Mouse (Mus musculus) liver (tissue): ENCODE measurements around the gene Rpl12.
"Not testable (repeated sequence)": the region's sequence is repeated elsewhere in the genome, so short reads cannot be mapped to it uniquely, and the experiment has no call there.

Source experiments
- DNase-seq: peaks from one replicate; pipeline ENCODE4 v3.0.0-alpha.2; 2020; ENCODE audit warnings: mixed read lengths

Rpl12 gene

GRCm38 (mm10) chr2:32983617-32984016 is 22.3 kb downstream of the Rpl12 start:
- no peak for DNase-seq

DNA sequence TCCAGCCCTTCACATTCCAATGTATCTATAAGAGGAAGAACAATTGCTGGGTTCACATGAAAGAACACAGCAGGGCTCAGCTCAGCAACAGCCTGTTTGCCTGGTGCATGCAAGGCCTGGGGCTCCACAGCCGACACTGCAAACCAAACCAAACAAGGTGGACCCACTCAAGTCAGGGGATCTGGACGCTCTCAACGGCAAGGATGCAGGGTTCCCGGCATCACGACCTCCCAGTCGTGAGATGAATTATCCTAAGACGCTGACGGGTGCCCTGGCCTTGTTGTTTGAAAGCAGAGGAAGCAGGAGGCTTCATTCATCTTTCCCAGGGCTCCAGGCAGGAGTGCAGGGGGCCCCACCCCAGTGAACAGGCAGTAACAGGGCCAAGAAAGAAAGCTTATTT is 24.5 kb downstream of the Rpl12 start:
- no peak for DNase-seq

- DNase-seq = no peak
Measured at GRCm38 (mm10) chr2:32989376-32989775, 28.0 kb downstream of the Rpl12 start.

DNA sequence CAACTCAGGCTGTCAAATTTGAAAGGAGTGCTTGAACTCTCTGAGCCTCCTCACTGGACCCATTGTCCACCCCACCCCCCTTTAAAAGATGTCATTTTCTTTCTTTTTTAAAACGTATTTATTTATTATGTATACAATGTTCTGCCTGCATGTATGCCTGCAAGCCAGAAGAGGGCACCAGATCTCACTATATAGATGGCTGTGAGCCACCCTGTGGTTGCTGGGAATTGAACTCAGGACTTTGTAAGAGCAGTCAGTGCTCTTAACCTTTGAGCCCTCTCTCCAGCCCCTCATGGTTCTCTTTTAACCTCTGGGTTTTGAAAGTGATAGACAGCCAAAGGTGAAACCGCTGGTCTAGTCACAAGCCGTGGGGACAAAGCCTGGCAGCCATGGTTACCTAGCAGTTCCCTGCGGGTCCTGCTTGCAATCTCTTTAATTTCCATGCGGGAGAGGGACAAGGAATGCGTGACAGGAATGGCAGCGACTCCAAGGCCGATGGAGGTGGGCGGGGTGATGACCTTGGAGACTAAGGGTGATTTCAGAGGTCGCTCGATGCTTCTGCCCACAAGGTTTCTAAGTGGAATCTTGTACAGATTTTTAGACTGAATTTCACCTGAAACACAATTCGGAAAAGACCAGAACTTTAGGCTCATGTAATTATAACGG is 28.9 kb downstream of the Rpl12 start:
- no peak for DNase-seq

DNA sequence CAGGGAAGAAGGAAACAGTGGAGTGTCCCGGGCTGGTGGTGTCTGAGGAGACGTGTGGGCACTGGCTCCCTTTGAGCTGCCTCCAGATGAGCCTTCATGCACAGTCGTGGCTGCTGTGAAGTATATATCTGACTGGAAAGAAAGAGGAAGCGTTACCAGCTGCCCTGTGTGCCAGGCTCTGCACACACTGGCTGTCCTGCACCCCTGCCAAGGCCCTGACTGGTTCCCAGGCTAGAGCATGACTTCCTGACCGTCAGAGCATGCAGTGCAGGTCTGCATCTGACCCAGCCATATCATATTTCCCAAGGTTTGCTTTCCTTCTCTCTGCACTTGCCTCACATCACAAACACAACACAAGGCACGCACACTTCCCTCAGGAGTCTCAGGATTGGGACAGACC is 30.8 kb downstream of the Rpl12 start:
- no peak for DNase-seq

DNA sequence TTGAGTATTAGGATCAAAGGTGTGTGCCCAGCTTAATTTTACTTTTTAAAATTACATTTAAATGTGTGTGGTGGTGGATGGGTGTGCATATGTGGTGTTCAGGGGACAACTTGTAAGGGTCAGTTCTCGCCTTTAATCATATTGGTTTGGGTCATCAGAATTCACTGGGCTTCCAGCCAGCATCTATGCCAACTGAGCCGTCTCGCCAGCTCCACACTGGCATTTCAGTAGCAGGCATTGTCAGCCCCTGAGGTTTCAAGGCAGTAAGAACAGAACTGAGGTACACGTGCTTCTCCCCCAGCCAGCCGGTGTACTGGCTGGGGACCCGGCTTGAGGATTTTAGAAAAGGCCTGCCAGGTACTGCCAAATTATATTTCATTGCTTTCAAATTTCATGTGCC is 35.7 kb downstream of the Rpl12 start:
- DNase-seq = no peak

- DNase-seq = no peak
Measured at GRCm38 (mm10) chr2:32997792-32998191, 36.4 kb downstream of the Rpl12 start.

GRCm38 (mm10) chr2:32999752-33000151 is 38.4 kb downstream of the Rpl12 start:
- DNase-seq = no peak

- no peak for DNase-seq
Measured at GRCm38 (mm10) chr2:33002144-33002543, 40.8 kb downstream of the Rpl12 start.

DNA sequence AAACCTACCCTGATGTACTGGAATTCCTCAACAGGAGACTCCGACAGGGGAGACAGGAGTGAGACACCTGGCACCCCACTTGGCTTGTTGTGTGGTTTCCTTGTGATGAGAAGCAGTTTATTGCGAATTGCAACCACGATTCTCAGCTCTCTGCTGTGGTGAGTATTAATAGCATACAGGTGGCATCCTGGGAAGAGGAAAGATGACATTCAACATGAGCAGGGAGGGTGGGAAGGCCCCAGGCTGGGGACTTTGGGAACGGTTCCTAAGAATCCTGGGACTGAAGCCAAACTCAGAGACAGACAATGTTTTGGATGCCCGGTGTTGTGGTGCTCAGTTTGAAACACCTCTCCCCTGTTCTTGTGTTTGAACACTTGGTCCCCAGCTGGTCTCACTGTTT is 43.7 kb downstream of the Rpl12 start:
- DNase-seq = no peak

DNA sequence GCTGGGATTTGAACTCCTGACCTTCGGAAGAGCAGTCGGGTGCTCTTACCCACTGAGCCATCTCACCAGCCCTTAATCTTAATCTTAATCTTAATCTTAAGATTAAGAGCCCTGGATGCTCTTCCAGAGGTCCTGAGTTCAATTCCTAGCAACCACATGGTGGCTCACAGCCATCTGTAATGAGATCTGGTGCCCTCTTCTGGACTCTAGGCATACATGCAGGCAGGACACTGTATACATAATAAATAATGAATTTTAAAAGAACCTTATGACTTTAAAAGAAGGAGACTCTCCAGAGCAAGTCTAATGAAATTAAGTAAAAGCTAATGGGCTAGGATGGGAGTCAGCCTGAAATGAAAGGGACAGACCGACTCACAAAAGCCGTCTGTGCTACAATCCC is 47.7 kb downstream of the Rpl12 start:
- DNase-seq = not testable (repeated sequence)

GRCm38 (mm10) chr2:33014877-33015276 is 53.5 kb downstream of the Rpl12 start:
- DNase-seq = no peak
